Mouse (Mus musculus) G1E (cell line): Measurements from ENCODE around the gene Gpr108. TPM values are rescaled to one million over a fixed set of nuclear protein-coding genes. Genes with fewer than 3 reads are reported as not detected.
"Not testable (repeated sequence)": the region's sequence is repeated elsewhere in the genome, so short reads cannot be mapped to it uniquely, and the experiment has no call there.

Experiments
- ATAC-seq: 2 replicates; pipeline ENCODE4 v1.8.0; 2016; ENCODE audit warnings: mild to moderate bottlenecking; ENCODE audit not compliant: insufficient number of reproducible peaks, poor library complexity, low FRiP score, severe bottlenecking; ENCODE audit errors: extremely low read depth
- DNase-seq: peaks from one replicate; pipeline ENCODE4 v3.0.0; 2012; ENCODE audit warnings: low spot score
- H3K27me3 ChIP-seq: 2 replicates; pipeline ENCODE4 v1.6.1; 2012; ENCODE audit warnings: mild to moderate bottlenecking, low read length, inconsistent platforms; ENCODE audit not compliant: insufficient read depth
- H3K36me3 ChIP-seq: replicated peaks from 2 replicates; pipeline ENCODE3; 2012; ENCODE audit warnings: mild to moderate bottlenecking, inconsistent platforms
- H3K4me1 ChIP-seq: 2 replicates; pipeline ENCODE4 v1.6.1; 2012; ENCODE audit warnings: low read depth, low read length, inconsistent platforms, mixed read lengths; ENCODE audit not compliant: insufficient read depth
- H3K4me3 ChIP-seq: 2 replicates; pipeline ENCODE4 v1.5.1; 2012; ENCODE audit warnings: low read depth, mild to moderate bottlenecking, inconsistent platforms, low read length, moderate library complexity, mixed read lengths
- H3K9me3 ChIP-seq: replicated peaks from 2 replicates; pipeline ENCODE4 v1.6.1; 2012; ENCODE audit warnings: inconsistent platforms
- CTCF ChIP-seq: IDR thresholded peaks from 2 replicates; pipeline ENCODE4 v1.5.1; 2012; ENCODE audit warnings: low read depth, low read length, inconsistent platforms, mixed read lengths
- GATA1 ChIP-seq: IDR thresholded peaks from 2 replicates; pipeline ENCODE4 v1.6.1; 2012; ENCODE audit warnings: borderline replicate concordance, low read length, inconsistent platforms, mixed read lengths
- GATA2 ChIP-seq: IDR thresholded peaks from 2 replicates; pipeline ENCODE4 v1.6.1; 2012; ENCODE audit warnings: low read depth, low read length, inconsistent platforms, borderline replicate concordance
- POLR2AphosphoS5 ChIP-seq: IDR thresholded peaks from 2 replicates; pipeline ENCODE4 v1.6.1; 2012; ENCODE audit warnings: low read depth, low read length, inconsistent platforms; ENCODE audit not compliant: insufficient replicate concordance
- TAL1 ChIP-seq: conservative IDR thresholded peaks from 2 replicates; pipeline ENCODE4 v1.6.1; 2012; ENCODE audit warnings: low read depth, low read length, inconsistent platforms, mixed read lengths
- polyA plus RNA-seq: library from polyadenylated mRNA; stranded (reverse); fragments of >175 nt; gene quantifications from 2 replicates; pipeline ENCODE4 v1.2.3, GENCODE M21; 2012
- total RNA-seq, 2 experiments: library from RNA; stranded (forward) in 1 of 2; stranded (reverse) in 1 of 2; fragments of 200-1000 nt in 1 of 2; fragments of >200 nt in 1 of 2; fragmentation: Nextera tagmentation in 1 of 2; gene quantifications; 2 replicates each; pipeline ENCODE4 v1.2.3; 2014 to 2017

Gene Gpr108
- total and polyA plus RNA-seq, 3 experiments: 15.1 to 16.7 (median 15.2) TPM

DNA sequence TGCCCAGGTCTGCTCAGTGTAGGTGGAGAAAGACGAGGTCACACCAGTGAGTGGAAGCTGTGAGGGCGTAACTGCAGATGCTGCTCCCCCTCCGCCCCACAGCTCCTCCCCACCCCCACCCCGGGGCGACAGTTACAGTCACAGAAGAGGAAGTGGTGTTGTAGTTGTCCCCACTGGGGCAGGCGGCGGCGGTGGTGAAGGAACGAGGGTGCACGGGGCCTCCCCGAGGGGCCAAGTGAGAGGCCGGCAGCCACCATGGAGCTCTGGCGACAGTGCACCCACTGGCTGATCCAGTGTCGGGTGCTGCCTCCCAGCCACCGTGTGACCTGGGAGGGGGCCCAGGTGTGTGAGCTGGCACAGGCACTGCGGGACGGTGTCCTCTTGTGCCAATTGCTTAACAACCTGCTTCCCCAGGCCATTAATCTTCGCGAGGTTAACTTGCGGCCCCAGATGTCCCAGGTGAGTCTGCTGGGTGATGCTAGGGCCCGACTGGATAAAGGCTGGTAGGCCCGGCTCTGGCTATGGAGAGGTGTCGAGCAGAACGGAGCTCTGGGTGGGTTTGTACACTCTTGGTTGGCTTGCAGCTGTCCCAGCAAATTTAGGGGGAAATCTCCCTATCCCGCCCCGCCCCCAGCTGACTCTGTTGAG lies 30.8 kb upstream of the Gpr108 start, which contains the start of gene Vav1:
Gene Vav1 (plus strand): TSS at position 158 of the 648 bp plus-strand sequence.
- Histone ChIP-seq H3K4me3 (peak within 1 kb of the TSS; percentile 93), H3K36me3 (peaks cover 40% of the 10 kb centered on the region), H3K9me3 (no peaks in the 10 kb centered on the region), H3K27me3 (peaks cover 13% of the 10 kb centered on the region), H3K4me1 (peaks cover 90% of the 10 kb centered on the region)
- DNase-seq: peak; percentile 89
- TF ChIP-seq CTCF: no peak
- TF ChIP-seq GATA2: no peak
- no peak for TF ChIP-seq GATA1
- no peak for TF ChIP-seq POLR2AphosphoS5
- TF ChIP-seq TAL1: no peak
- peak; percentile 73 for ATAC-seq

GRCm38 (mm10) chr17:57278537-57278936 lies 30.3 kb upstream of the Gpr108 start:
- H3K4me1 ChIP-seq: peaks cover 85% of the 10 kb centered on the region
- H3K4me3 ChIP-seq: peak overlapping the region; percentile 93
- no peak for DNase-seq
- peaks cover 17% of the 10 kb centered on the region for H3K27me3 ChIP-seq
- ATAC-seq: no peak
- H3K36me3 ChIP-seq: peaks cover 34% of the 10 kb centered on the region
- TF ChIP-seq GATA2: no peak
- TF ChIP-seq POLR2AphosphoS5: no peak
- no peak for TF ChIP-seq GATA1
- no peak for TF ChIP-seq TAL1
- no peak for TF ChIP-seq CTCF
- no peaks in the 10 kb centered on the region for H3K9me3 ChIP-seq

GRCm38 (mm10) chr17:57277598-57278261 lies 29.5 kb upstream of the Gpr108 start:
- H3K4me3 ChIP-seq, DNase-seq, H3K9me3 ChIP-seq, ATAC-seq: not testable (repeated sequence)
- peaks cover 23% of the 10 kb centered on the region for H3K27me3 ChIP-seq
- peaks cover 77% of the 10 kb centered on the region for H3K4me1 ChIP-seq
- peaks cover 26% of the 10 kb centered on the region for H3K36me3 ChIP-seq

DNA sequence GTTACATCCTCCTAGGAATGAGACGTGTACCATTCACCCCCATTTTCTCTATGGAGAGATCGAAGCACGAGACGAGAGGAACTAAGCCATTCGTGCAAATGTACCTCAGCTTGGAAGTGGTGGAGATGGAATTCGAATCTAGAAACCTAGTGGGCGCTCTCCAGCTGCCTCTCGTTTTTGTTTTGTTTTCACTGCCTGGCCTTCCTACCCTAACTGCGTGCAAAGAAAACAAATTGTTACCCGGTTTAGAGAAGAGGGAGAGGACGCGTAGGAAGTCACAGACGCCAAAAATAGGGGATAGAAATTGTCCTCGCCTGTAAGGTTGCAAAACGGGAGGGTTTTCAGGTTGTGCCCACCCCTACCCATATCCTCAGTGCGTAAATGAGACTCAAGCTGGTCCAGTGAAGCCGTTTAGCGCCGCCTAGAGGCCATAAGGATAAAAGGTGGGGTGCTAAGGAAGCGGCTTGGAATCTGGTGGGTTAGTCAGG lies 28.4 kb upstream of the Gpr108 start:
- peak; percentile 85 for TF ChIP-seq CTCF
- TF ChIP-seq TAL1: no peak
- ATAC-seq: peak; percentile 37; the same call in 1 of the 2 replicates
- peaks cover 67% of the 10 kb centered on the region for H3K4me1 ChIP-seq
- peak overlapping the region; percentile 69 for H3K4me3 ChIP-seq
- peaks cover 32% of the 10 kb centered on the region for H3K27me3 ChIP-seq
- peaks cover 18% of the 10 kb centered on the region for H3K36me3 ChIP-seq
- peak; percentile 74 for DNase-seq
- no peaks in the 10 kb centered on the region for H3K9me3 ChIP-seq

GRCm38 (mm10) chr17:57275997-57276351 lies 27.7 kb upstream of the Gpr108 start:
- TF ChIP-seq TAL1: no peak
- H3K4me3 ChIP-seq: peak overlapping the region; percentile 69; the same call in 1 of the 2 replicates
- H3K27me3 ChIP-seq: peaks cover 36% of the 10 kb centered on the region
- no peak for DNase-seq
- peaks cover 11% of the 10 kb centered on the region for H3K36me3 ChIP-seq
- ATAC-seq: no peak
- H3K9me3 ChIP-seq: no peaks in the 10 kb centered on the region
- H3K4me1 ChIP-seq: peaks cover 60% of the 10 kb centered on the region

DNA sequence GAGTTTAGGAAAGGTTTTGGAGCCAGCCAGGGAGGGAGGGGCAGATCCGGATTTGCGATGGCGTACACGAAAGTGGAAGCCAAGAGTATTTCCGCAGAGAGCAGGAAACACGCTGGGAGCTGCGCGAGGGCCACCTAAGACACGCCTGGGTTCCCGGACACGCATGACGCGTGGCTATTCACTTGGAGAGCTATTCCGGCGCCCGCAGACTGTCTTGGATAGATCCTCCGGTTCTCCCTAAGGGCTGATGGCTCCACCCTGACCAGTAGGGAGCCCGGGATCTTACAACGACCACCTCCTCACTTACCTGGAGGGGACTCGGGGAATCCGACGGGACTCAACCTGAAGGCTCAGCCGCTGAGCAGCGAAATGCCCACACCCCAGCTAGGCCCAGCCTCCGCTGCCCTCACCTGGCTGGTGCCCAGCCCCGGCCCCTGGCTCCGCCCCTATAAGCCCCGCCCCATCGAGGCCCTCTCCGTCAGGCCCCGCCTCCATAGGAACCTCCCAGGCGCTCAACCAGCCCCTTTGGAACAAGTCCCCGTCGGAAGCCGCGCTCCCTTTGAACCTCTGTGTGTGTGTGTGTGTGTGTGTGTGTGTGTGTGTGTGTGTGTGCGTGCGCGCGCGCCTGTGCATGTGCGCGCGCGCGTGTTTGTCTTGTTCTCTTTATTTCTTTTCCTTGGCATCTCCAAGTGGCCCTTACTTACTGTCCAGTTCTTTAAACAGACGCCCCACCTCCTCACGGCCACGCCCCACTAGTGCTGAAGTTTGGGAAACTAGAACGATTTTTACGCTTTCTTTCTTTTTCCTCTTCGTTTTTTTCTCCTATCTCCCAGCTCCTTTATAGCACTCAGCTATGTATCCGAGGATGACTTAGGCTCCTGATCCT lies 27.1 kb upstream of the Gpr108 start:
- Histone ChIP-seq H3K36me3 (peaks cover 4% of the 10 kb centered on the region), H3K4me1 (peaks cover 54% of the 10 kb centered on the region), H3K27me3 (peaks cover 41% of the 10 kb centered on the region), H3K4me3 (peak overlapping the region; percentile 69; the same call in 1 of the 2 replicates), H3K9me3 (no peaks in the 10 kb centered on the region)
- ATAC-seq (no peak), DNase-seq (peak; percentile 67)
- TF ChIP-seq POLR2AphosphoS5 (no peak), TAL1 (no peak), GATA2 (no peak), CTCF (no peak)

DNA sequence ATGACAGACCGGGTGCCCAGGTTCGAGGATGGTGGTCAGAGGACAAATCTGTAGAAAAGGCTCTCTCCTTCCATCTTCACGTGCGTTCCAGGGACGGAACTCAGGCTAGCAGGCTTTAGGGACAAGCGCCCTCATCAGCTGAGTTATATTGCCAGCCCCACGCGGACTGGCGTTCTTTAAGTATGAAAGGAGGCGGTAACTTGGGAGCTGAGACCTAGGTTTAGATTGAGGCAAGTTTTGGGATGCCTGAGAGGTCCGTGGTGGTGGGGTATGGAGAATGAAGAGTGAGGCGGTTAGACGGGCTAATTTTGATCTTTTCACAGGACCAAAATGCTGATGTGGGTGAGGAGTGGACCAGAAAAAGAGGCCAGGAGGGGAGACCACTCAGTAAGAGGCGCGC lies 26.4 kb upstream of the Gpr108 start:
- no peak for ATAC-seq

More for the DNA sequence above, 26.4 kb upstream of the Gpr108 start:
- no peak overlapping the region for H3K4me3 ChIP-seq
- no peaks in the 10 kb centered on the region for H3K36me3 ChIP-seq
- peaks cover 48% of the 10 kb centered on the region for H3K4me1 ChIP-seq
- no peaks in the 10 kb centered on the region for H3K9me3 ChIP-seq
- peaks cover 43% of the 10 kb centered on the region for H3K27me3 ChIP-seq
- DNase-seq: no peak
- no peak for TF ChIP-seq TAL1
- no peak for TF ChIP-seq CTCF
